Mouse (Mus musculus): ENCODE data around the gene 9530068E07Rik. TPM values are rescaled to one million over a fixed set of nuclear protein-coding genes. Genes with fewer than 3 reads are reported as not detected.
"Not testable (repeated sequence)": the region's sequence is repeated elsewhere in the genome, so short reads cannot be mapped to it uniquely, and the experiment has no call there.

Gene 9530068E07Rik
- polyA plus RNA-seq, 1 experiment, result 88.1 TPM

- Histone ChIP-seq H3K4me1 (ENCODE audit: control insufficient read depth, insufficient read depth, low read length) (no peaks in the 10 kb centered on the region; the same call in 1 of the 2 replicates), H3K27ac (ENCODE audit: insufficient read depth, low read length) (no peak overlapping the region), H3K27me3 (ENCODE audit: control insufficient read depth, insufficient read depth, low read length) (no peaks in the 10 kb centered on the region), H3K4me3 (replicated peaks; ENCODE audit: insufficient read depth, low read depth, low read length) (no peak overlapping the region)
- TF ChIP-seq POLR2A (IDR thresholded peaks at IDR 0.05; ENCODE audit: borderline replicate concordance, insufficient read depth, low read length), result no peak
- no peak for TF ChIP-seq CTCF (IDR thresholded peaks at IDR 0.05; ENCODE audit: borderline replicate concordance, insufficient read depth, low read depth, low read length)
- no peak for DNase-seq
- WGBS, result 52% methylated on average over 3 of the region's 3 CpGs
These were observed 17.0 kb upstream of the 9530068E07Rik start for GRCm38 (mm10) chr11:52379241-52379640.

DNA sequence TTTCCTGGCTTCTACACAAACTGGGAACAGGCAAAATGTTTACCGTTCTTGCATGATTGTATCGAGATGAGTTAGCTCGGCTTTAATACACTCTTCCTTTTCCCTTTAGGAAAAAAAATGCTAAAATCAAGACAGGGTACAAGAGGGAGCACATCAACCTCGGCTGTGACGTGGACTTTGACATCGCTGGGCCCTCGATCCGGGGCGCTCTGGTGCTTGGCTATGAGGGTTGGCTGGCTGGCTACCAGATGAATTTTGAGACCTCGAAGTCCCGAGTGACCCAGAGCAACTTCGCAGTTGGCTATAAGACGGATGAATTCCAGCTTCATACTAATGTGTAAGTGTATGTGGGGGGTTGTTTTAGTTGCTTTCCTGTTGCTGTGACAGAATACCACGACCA lies 12.5 kb upstream of the 9530068E07Rik start:
- H3K4me3 ChIP-seq (replicated peaks; ENCODE audit: insufficient read depth, low read depth, low read length), result no peak overlapping the region
- H3K27ac ChIP-seq (ENCODE audit: insufficient read depth, low read length), result no peak overlapping the region
- DNase-seq, result no peak
- H3K4me1 ChIP-seq (ENCODE audit: control insufficient read depth, insufficient read depth, low read length), result no peaks in the 10 kb centered on the region; the same call in 1 of the 2 replicates
- 90% methylated on average over 14 of the region's 14 CpGs for WGBS
- TF ChIP-seq POLR2A (IDR thresholded peaks at IDR 0.05; ENCODE audit: borderline replicate concordance, insufficient read depth, low read length), result no peak
- no peak for TF ChIP-seq CTCF (IDR thresholded peaks at IDR 0.05; ENCODE audit: borderline replicate concordance, insufficient read depth, low read depth, low read length)
- no peaks in the 10 kb centered on the region for H3K27me3 ChIP-seq (ENCODE audit: control insufficient read depth, insufficient read depth, low read length)

- H3K4me3 ChIP-seq (replicated peaks; ENCODE audit: insufficient read depth, low read depth, low read length), result no peak overlapping the region
These were observed 11.6 kb upstream of the 9530068E07Rik start for GRCm38 (mm10) chr11:52384667-52385066.

DNA sequence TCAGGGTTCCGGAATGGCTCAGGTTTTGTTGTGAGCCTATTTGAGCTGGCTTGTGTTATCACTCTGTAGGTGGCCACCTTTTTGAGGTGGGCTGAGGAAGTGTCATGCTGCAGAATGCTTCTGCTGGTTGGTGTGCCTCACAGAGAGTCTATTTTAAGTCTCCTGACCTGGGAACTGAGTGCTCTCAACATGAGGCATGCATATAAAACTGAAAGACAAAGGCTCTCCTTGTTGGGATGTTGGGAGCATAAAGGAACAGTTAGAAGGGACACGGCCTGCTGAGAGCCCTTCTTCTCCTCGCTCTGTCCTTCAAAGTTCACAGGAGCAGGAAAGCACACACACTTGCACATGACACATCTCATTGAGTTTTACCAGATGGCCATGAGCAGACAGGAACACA lies 9.3 kb upstream of the 9530068E07Rik start:
- TF ChIP-seq POLR2A (IDR thresholded peaks at IDR 0.05; ENCODE audit: borderline replicate concordance, insufficient read depth, low read length), result no peak
- TF ChIP-seq CTCF (IDR thresholded peaks at IDR 0.05; ENCODE audit: borderline replicate concordance, insufficient read depth, low read depth, low read length), result no peak
- Histone ChIP-seq H3K4me1 (ENCODE audit: control insufficient read depth, insufficient read depth, low read length) (no peaks in the 10 kb centered on the region), H3K27ac (ENCODE audit: insufficient read depth, low read length) (no peak overlapping the region), H3K4me3 (replicated peaks; ENCODE audit: insufficient read depth, low read depth, low read length) (no peak overlapping the region), H3K27me3 (ENCODE audit: control insufficient read depth, insufficient read depth, low read length) (no peaks in the 10 kb centered on the region)
- DNase-seq, result no peak
- 76% methylated on average over 3 of the region's 3 CpGs for WGBS

More at GRCm38 (mm10) chr11:52384667-52385066, 11.6 kb upstream of the 9530068E07Rik start:
- WGBS, result 34% methylated on average over 3 of the region's 3 CpGs
- H3K27ac ChIP-seq (ENCODE audit: insufficient read depth, low read length), result no peak overlapping the region
- DNase-seq, result no peak
- H3K27me3 ChIP-seq (ENCODE audit: control insufficient read depth, insufficient read depth, low read length), result no peaks in the 10 kb centered on the region
- no peaks in the 10 kb centered on the region for H3K4me1 ChIP-seq (ENCODE audit: control insufficient read depth, insufficient read depth, low read length)
- TF ChIP-seq CTCF (IDR thresholded peaks at IDR 0.05; ENCODE audit: borderline replicate concordance, insufficient read depth, low read depth, low read length) (peak; percentile 1; the same call in 1 of the 2 replicates), POLR2A (IDR thresholded peaks at IDR 0.05; ENCODE audit: borderline replicate concordance, insufficient read depth, low read length) (no peak)

DNA sequence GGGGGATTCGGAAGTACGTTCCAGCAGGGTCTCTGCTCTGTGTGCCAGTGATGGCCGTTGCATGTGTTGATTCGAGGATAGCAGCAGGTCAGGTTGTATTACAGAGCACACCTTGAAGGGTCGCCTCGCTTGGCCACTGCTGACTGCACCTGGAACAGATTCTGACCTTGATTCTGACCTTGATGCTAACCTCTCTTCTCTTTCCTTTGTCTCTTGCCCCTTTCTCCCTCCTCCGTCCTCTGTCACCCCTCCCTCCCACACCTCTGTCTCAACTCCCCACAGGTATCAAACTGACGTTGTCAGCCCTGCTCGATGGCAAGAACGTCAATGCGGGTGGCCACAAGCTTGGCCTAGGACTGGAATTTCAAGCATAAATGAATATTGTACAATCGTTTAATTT lies 8.1 kb upstream of the 9530068E07Rik start:
- no peak for TF ChIP-seq CTCF (IDR thresholded peaks at IDR 0.05; ENCODE audit: borderline replicate concordance, insufficient read depth, low read depth, low read length)
- no peak for TF ChIP-seq POLR2A (IDR thresholded peaks at IDR 0.05; ENCODE audit: borderline replicate concordance, insufficient read depth, low read length)
- Histone ChIP-seq H3K4me1 (ENCODE audit: control insufficient read depth, insufficient read depth, low read length) (no peaks in the 10 kb centered on the region), H3K27me3 (ENCODE audit: control insufficient read depth, insufficient read depth, low read length) (no peaks in the 10 kb centered on the region), H3K27ac (ENCODE audit: insufficient read depth, low read length) (no peak overlapping the region), H3K4me3 (replicated peaks; ENCODE audit: insufficient read depth, low read depth, low read length) (no peak overlapping the region)
- no peak for DNase-seq
- 88% methylated on average over 12 of the region's 12 CpGs for WGBS

GRCm38 (mm10) chr11:52388979-52389378 lies 7.2 kb upstream of the 9530068E07Rik start:
- not testable (repeated sequence) for H3K27me3 ChIP-seq (ENCODE audit: control insufficient read depth, insufficient read depth, low read length); DNase-seq; H3K4me1 ChIP-seq (ENCODE audit: control insufficient read depth, insufficient read depth, low read length); H3K27ac ChIP-seq (ENCODE audit: insufficient read depth, low read length); H3K4me3 ChIP-seq (replicated peaks; ENCODE audit: insufficient read depth, low read depth, low read length)
- 93% methylated on average over 5 of the region's 5 CpGs for WGBS

DNA sequence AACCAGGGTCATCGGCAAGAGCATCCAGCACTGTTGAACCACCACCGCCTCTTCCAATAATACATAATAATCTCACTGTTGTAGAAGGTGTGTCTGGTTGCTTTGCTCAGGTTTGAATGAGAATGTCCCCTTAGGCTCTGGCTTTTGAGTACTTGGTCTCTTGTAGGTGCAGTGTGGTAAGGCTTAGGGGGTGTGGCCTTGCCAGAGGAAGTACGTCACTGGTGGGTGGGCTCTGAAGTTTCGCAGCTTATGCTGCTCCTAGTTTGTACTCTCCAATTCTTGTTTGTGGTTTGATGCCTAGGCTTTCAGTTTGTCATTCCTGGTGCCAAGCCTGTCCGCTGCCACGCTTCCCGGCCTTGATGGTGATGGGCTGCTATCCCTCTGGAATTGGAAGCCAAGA lies 6.3 kb upstream of the 9530068E07Rik start:
- TF ChIP-seq CTCF (IDR thresholded peaks at IDR 0.05; ENCODE audit: borderline replicate concordance, insufficient read depth, low read depth, low read length) (no peak), POLR2A (IDR thresholded peaks at IDR 0.05; ENCODE audit: borderline replicate concordance, insufficient read depth, low read length) (no peak)
- 87% methylated on average over 7 of the region's 7 CpGs for WGBS
- H3K4me1 ChIP-seq (ENCODE audit: control insufficient read depth, insufficient read depth, low read length), result no peaks in the 10 kb centered on the region

DNA sequence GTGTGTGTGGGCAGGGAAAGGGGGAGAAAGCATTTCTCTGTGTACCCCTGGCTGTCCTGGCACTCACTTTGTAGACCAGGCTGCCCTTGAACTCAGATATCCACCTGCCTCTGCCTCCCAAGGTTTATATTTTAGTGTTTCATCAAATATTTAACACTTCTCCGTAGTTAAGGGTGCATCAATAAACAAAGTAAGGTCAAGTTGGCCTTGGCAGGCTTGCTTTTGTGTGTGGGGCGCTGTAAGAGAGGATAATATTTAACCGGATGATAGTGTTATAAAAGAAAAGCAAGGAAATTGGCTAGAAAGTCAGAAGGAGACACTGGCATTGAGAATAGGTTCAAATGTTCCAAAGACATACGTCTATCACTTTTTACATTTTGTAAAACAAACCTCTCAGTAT lies 1.7 kb upstream of the 9530068E07Rik start:
- Histone ChIP-seq H3K27ac (ENCODE audit: insufficient read depth, low read length) (no peak overlapping the region), H3K4me1 (ENCODE audit: control insufficient read depth, insufficient read depth, low read length) (no peaks in the 10 kb centered on the region), H3K27me3 (ENCODE audit: control insufficient read depth, insufficient read depth, low read length) (no peaks in the 10 kb centered on the region), H3K4me3 (replicated peaks; ENCODE audit: insufficient read depth, low read depth, low read length) (no peak overlapping the region)
- TF ChIP-seq CTCF (IDR thresholded peaks at IDR 0.05; ENCODE audit: borderline replicate concordance, insufficient read depth, low read depth, low read length), result no peak
- no peak for TF ChIP-seq POLR2A (IDR thresholded peaks at IDR 0.05; ENCODE audit: borderline replicate concordance, insufficient read depth, low read length)
- no peak for DNase-seq
- 78% methylated on average over 4 of the region's 4 CpGs for WGBS

More for the DNA sequence above, 6.3 kb upstream of the 9530068E07Rik start:
- Histone ChIP-seq H3K27ac (ENCODE audit: insufficient read depth, low read length) (no peak overlapping the region), H3K27me3 (ENCODE audit: control insufficient read depth, insufficient read depth, low read length) (no peaks in the 10 kb centered on the region), H3K4me3 (replicated peaks; ENCODE audit: insufficient read depth, low read depth, low read length) (no peak overlapping the region)
- DNase-seq, result no peak

Measured in cerebellum, adult 2 months (tissue).